Mouse (Mus musculus) ES-E14 (cell line): Measurements from ENCODE around the gene Wbp1l.

Experiments
- CHD2 ChIP-seq: IDR thresholded peaks from 2 replicates; pipeline ENCODE4 v1.6.1; 2014; ENCODE audit warnings: mild to moderate bottlenecking, low read depth, low read length, inconsistent platforms
- HCFC1 ChIP-seq: IDR thresholded peaks from 2 replicates; pipeline ENCODE4 v1.6.1; 2012; ENCODE audit warnings: low read length, inconsistent platforms, borderline replicate concordance; ENCODE audit not compliant: insufficient read depth
- ZC3H11A ChIP-seq: IDR thresholded peaks from 2 replicates; pipeline ENCODE4 v1.6.1; 2012; ENCODE audit warnings: low read depth, mild to moderate bottlenecking, inconsistent platforms, low read length, borderline replicate concordance
- ZNF384 ChIP-seq: IDR thresholded peaks from 2 replicates; pipeline ENCODE4 v1.6.1; 2012; ENCODE audit warnings: low read depth, low read length, inconsistent platforms

DNA sequence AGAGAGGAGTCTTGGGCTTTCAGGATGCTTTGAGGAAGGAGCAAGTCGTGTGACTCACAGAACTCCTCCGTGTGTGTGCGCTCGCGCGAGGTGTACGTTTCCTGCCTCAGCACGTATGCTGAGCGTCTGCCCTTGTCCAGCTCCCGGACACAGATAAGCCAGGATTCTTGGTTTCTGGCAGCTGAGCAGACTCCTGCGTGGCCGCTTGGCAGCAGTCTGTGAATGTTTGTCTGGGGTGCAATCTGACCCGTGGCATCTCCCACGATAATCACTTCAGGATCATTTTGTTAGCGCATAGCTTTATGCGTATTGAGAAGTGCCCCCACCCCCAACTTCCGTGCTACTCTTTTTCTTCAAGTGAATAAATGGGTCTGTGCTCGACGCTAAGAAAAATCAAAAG is 20.1 kb downstream of the Wbp1l start:
- TF ChIP-seq HCFC1 (no peak), ZNF384 (no peak), ZC3H11A (no peak), CHD2 (no peak)
